Mouse (Mus musculus) MEL (cell line): ENCODE results near the gene Myl10. TPM values are rescaled to one million over a fixed set of nuclear protein-coding genes. Genes with fewer than 3 reads are reported as not detected.

Experiments used
- DNase-seq: peaks from one replicate; pipeline ENCODE4 v3.0.0; 2011; ENCODE audit warnings: low read depth, low spot score
- H3K27ac ChIP-seq: 2 replicates; pipeline ENCODE4 v1.5.1; 2012; ENCODE audit warnings: low read depth, mild to moderate bottlenecking, control low read depth, low read length, moderate library complexity; ENCODE audit not compliant: control insufficient read depth
- H3K27me3 ChIP-seq, 2 experiments: fragments of 150-350 bp in 1 of 2; sonication (generic) in 1 of 2; 2 replicates each; pipeline ENCODE4 v1.6.1; 2012; ENCODE audit warnings: low read length in 2 of 2, mild to moderate bottlenecking in 2 of 2, improper control_type of control experiment in 1 of 2, moderate library complexity in 1 of 2; ENCODE audit not compliant: insufficient read depth in 2 of 2, control insufficient read depth in 1 of 2
- H3K36me3 ChIP-seq, 2 experiments: 2 replicates each; pipeline ENCODE4 v1.6.1; 2012 to 2014; ENCODE audit warnings: low read length in 2 of 2, improper control_type of control experiment in 1 of 2, inconsistent platforms in 1 of 2, mild to moderate bottlenecking in 1 of 2; ENCODE audit not compliant: insufficient read depth in 2 of 2, control insufficient read depth in 1 of 2
- H3K4me1 ChIP-seq, 2 experiments: fragments of 150-350 bp in 1 of 2; sonication (generic) in 1 of 2; 2 replicates each; pipeline ENCODE4 v1.6.1; 2012; ENCODE audit warnings: low read length in 2 of 2, improper control_type of control experiment in 1 of 2, mild to moderate bottlenecking in 1 of 2; ENCODE audit not compliant: insufficient read depth in 2 of 2, control insufficient read depth in 1 of 2
- H3K4me3 ChIP-seq, 2 experiments: fragments of 150-350 bp in 1 of 2; sonication (generic) in 1 of 2; 2 replicates each; pipeline ENCODE4 v1.5.1; 2012; ENCODE audit warnings: low read depth in 2 of 2, low read length in 2 of 2, mild to moderate bottlenecking in 2 of 2, moderate library complexity in 2 of 2, control low read depth in 1 of 2, improper control_type of control experiment in 1 of 2; ENCODE audit not compliant: control insufficient read depth in 1 of 2, insufficient read depth in 1 of 2
- H3K79me2 ChIP-seq: 2 replicates; pipeline ENCODE4 v1.6.1; 2012; ENCODE audit warnings: mild to moderate bottlenecking, low read length, moderate library complexity; ENCODE audit not compliant: control insufficient read depth, poor library complexity, insufficient read depth
- H3K9ac ChIP-seq: 2 replicates; pipeline ENCODE4 v1.6.1; 2012; ENCODE audit warnings: low read depth, mild to moderate bottlenecking, control low read depth, low read length, moderate library complexity; ENCODE audit not compliant: control insufficient read depth, poor library complexity, severe bottlenecking
- H3K9me3 ChIP-seq: fragments of 150-350 bp; sonication (generic); replicated peaks from 2 replicates; pipeline ENCODE4 v1.6.1; 2012; ENCODE audit warnings: mild to moderate bottlenecking, low read length, improper control_type of control experiment, moderate library complexity; ENCODE audit not compliant: insufficient read depth
- E2F4 ChIP-seq: IDR thresholded peaks from 2 replicates; pipeline ENCODE4 v1.6.1; 2011; ENCODE audit warnings: low read depth, low read length, improper control_type of control experiment, borderline replicate concordance
- ELF1 ChIP-seq: IDR thresholded peaks from 2 replicates; pipeline ENCODE4 v1.6.1; 2014; ENCODE audit warnings: low read depth, mild to moderate bottlenecking, inconsistent platforms, low read length, improper control_type of control experiment, moderate library complexity
- EP300 ChIP-seq, 2 experiments: IDR thresholded peaks; 2 replicates each; pipeline ENCODE4 v1.6.1; 2011; ENCODE audit warnings: improper control_type of control experiment in 2 of 2, low read length in 2 of 2, low read depth in 1 of 2, mild to moderate bottlenecking in 1 of 2
- MAFK ChIP-seq: IDR thresholded peaks from 2 replicates; pipeline ENCODE4 v1.6.1; 2011; ENCODE audit warnings: low read depth, mild to moderate bottlenecking, low read length, improper control_type of control experiment, borderline replicate concordance
- MAZ ChIP-seq: IDR thresholded peaks from 2 replicates; pipeline ENCODE4 v1.6.1; 2012; ENCODE audit warnings: low read depth, mild to moderate bottlenecking, inconsistent platforms, low read length, improper control_type of control experiment
- MYB ChIP-seq: IDR thresholded peaks from 2 replicates; pipeline ENCODE4 v1.6.1; 2011; ENCODE audit warnings: mild to moderate bottlenecking, low read depth, low read length, improper control_type of control experiment
- MYC ChIP-seq: IDR thresholded peaks from 2 replicates; pipeline ENCODE4 v1.6.1; 2011; ENCODE audit warnings: low read depth, mild to moderate bottlenecking, low read length, improper control_type of control experiment, moderate library complexity
- NRF1 ChIP-seq: IDR thresholded peaks from 2 replicates; pipeline ENCODE4 v1.6.1; 2014; ENCODE audit warnings: low read depth, mild to moderate bottlenecking, inconsistent platforms, low read length, improper control_type of control experiment, moderate library complexity; ENCODE audit not compliant: poor library complexity, insufficient read depth, severe bottlenecking
- POLR2A ChIP-seq, 2 experiments: IDR thresholded peaks; 2 replicates each; pipeline ENCODE4 v1.6.1; 2011 to 2012; ENCODE audit warnings: low read length in 2 of 2, mild to moderate bottlenecking in 2 of 2, control low read depth in 1 of 2, improper control_type of control experiment in 1 of 2, low read depth in 1 of 2, moderate library complexity in 1 of 2; ENCODE audit not compliant: control insufficient read depth in 1 of 2, insufficient read depth in 1 of 2, poor library complexity in 1 of 2
- TBP ChIP-seq: IDR thresholded peaks from 2 replicates; pipeline ENCODE4 v1.8.0; 2011; ENCODE audit warnings: low read depth, low read length, improper control_type of control experiment
- TCF12 ChIP-seq: IDR thresholded peaks from 2 replicates; pipeline ENCODE4 v1.6.1; 2014; ENCODE audit warnings: low read depth, mild to moderate bottlenecking, inconsistent platforms, low read length, improper control_type of control experiment, moderate library complexity
- USF2 ChIP-seq, 2 experiments: IDR thresholded peaks; 2 replicates each; pipeline ENCODE4 v1.6.1; 2011 to 2012; ENCODE audit warnings: improper control_type of control experiment in 2 of 2, low read length in 2 of 2, borderline replicate concordance in 1 of 2, inconsistent platforms in 1 of 2, low read depth in 1 of 2, mild to moderate bottlenecking in 1 of 2; ENCODE audit not compliant: insufficient read depth in 1 of 2
- polyA plus RNA-seq, 2 experiments: library from polyadenylated mRNA; stranded (reverse) in 1 of 2; unstranded in 1 of 2; fragments of >175 nt in 1 of 2; fragments of >200 nt in 1 of 2; gene quantifications; 2 replicates each; pipeline versions ENCODE4 v1.2.1 to v1.2.4; 2012; ENCODE audit warnings: low replicate concordance in 2 of 2, low read depth in 1 of 2; ENCODE audit not compliant: insufficient read length in 2 of 2, insufficient read depth in 1 of 2, missing spikeins in 1 of 2
- total RNA-seq: library from RNA; depleted of rRNA; stranded (reverse); fragments of 300-350 nt; gene quantifications from 2 replicates; pipeline ENCODE4 v1.2.3, GENCODE M21; 2012

Gene Myl10
- total and polyA plus RNA-seq, 3 experiments = 0.11 to 0.42 TPM; not detected in 1

- TF ChIP-seq MAFK (no peak), ELF1 (no peak), E2F4 (no peak), EP300 (IDR thresholded peaks at IDR 0.05; ENCODE audit: low read depth in 1 of 2, low read length in 2 of 2) (no peak), MYB (no peak), TBP (no peak)
- TF ChIP-seq, all 39 proteins: peak for 0
- Histone ChIP-seq H3K4me3 (no peak overlapping the region), H3K27me3 (no peaks in the 10 kb centered on the region)
These were observed 3.6 kb downstream of the Myl10 start for GRCm38 (mm10) chr5:136696516-136696915.

GRCm38 (mm10) chr5:136697618-136698017 lies 4.7 kb downstream of the Myl10 start:
- Histone ChIP-seq H3K4me1 (no peaks in the 10 kb centered on the region; a peak in 1 of 4 replicates), H3K79me2 (no peaks in the 10 kb centered on the region)

More at GRCm38 (mm10) chr5:136696516-136696915, 3.6 kb downstream of the Myl10 start:
- no peaks in the 10 kb centered on the region for H3K4me1 ChIP-seq
- H3K27ac ChIP-seq = no peak overlapping the region
- H3K36me3 ChIP-seq = no peaks in the 10 kb centered on the region
- H3K9ac ChIP-seq = no peak overlapping the region
- no peaks in the 10 kb centered on the region for H3K79me2 ChIP-seq
- no peak for DNase-seq
- H3K9me3 ChIP-seq = no peaks in the 10 kb centered on the region

GRCm38 (mm10) chr5:136702159-136702725 lies 9.3 kb downstream of the Myl10 start:
- H3K9ac ChIP-seq = no peak overlapping the region

More at GRCm38 (mm10) chr5:136697618-136698017, 4.7 kb downstream of the Myl10 start:
- TF ChIP-seq MAZ = no peak
- TF ChIP-seq TCF12 = no peak
- TF ChIP-seq POLR2A (IDR thresholded peaks at IDR 0.05; ENCODE audit: control insufficient read depth in 1 of 2, insufficient read depth in 1 of 2, low read depth in 1 of 2, low read length in 2 of 2, poor library complexity in 1 of 2) = no peak
- TF ChIP-seq, all 39 proteins: peak for 0
- Histone ChIP-seq H3K27me3 (no peaks in the 10 kb centered on the region), H3K4me3 (no peak overlapping the region), H3K36me3 (no peaks in the 10 kb centered on the region), H3K9ac (no peak overlapping the region), H3K27ac (no peak overlapping the region), H3K9me3 (no peaks in the 10 kb centered on the region)
- peak; percentile 12 for DNase-seq

More at GRCm38 (mm10) chr5:136702159-136702725, 9.3 kb downstream of the Myl10 start:
- no peaks in the 10 kb centered on the region for H3K36me3 ChIP-seq
- H3K27ac ChIP-seq = no peak overlapping the region
- no peak for DNase-seq
- H3K9me3 ChIP-seq = no peaks in the 10 kb centered on the region
- TF ChIP-seq NRF1 (no peak), MYC (no peak), USF2 (IDR thresholded peaks at IDR 0.05; ENCODE audit: borderline replicate concordance in 1 of 2, insufficient read depth in 1 of 2, low read depth in 1 of 2, low read length in 2 of 2) (no peak)
- H3K4me1 ChIP-seq = no peaks in the 10 kb centered on the region; a peak in 1 of 4 replicates
- H3K27me3 ChIP-seq = no peaks in the 10 kb centered on the region
- no peaks in the 10 kb centered on the region for H3K79me2 ChIP-seq
- H3K4me3 ChIP-seq = no peak overlapping the region
